Mouse (Mus musculus): Measurements from ENCODE around the gene Osgep.
"Not testable (repeated sequence)": the region's sequence is repeated elsewhere in the genome, so short reads cannot be mapped to it uniquely, and the experiment has no call there.

Osgep gene

DNA sequence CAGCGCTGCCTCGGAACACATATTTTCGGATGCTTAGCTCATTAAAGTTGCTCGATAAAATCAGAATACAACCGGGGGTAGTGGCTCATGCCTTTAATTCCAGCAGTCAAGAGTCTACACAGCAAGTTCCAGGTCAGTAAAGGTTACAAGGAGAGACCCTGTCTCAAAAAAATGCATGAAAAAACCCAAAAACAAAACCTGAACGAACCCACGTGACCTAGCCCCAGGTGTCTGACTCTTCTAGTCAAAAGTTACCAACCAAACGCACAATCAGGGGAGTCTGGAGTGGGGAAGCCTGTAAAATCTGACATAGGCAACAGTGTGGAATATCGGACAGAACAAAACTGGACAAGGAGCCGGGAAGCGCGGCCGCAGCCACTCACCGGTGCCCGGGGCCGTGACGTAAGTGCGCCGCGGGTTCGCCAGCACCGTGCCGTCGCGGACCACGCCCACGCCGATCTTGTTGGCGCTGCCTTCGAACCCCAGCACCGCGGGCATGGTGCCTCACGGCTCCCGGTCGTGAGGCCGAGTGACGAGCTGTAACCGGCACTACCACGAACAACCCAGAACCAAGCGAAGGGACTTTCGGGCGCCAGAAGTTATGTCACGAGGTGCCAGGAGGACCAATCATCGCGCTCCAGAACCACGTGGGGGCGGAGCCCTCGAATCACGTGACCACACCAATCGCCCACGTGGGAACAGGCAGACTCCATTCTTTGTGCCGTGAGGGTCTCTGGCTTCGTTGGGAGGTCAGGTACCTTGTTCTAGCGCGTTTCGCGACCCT lies at the start of gene Osgep, which contains the start of gene Apex1:
Gene Osgep (minus strand): TSS at position 613 of the 784 bp plus-strand sequence.
Gene Apex1 (plus strand): TSS at position 688 of the 784 bp plus-strand sequence.
- peak; percentile 96 for DNase-seq (ENCODE audit: low read depth)

DNA sequence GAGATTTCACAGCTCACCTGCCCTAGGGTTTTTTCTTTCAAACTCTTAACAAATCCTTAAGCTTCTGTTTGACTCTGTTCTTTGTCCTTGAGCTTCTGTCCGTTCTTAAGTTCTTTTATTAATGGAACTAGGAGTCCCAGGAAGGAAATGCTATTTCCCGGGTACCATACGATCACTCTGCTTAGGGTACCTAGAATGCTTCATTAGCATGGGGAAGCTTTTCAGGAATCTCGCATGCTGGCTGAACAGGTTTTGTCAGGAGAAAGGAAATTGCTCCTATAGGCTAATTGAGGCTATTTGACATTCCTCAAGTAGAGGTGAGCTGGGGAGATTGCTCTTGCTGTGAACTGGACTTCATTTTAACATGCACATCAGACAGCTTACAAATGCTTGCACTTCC lies 49.0 kb upstream of the Osgep start:
- DNase-seq (ENCODE audit: low read depth), result no peak

DNA sequence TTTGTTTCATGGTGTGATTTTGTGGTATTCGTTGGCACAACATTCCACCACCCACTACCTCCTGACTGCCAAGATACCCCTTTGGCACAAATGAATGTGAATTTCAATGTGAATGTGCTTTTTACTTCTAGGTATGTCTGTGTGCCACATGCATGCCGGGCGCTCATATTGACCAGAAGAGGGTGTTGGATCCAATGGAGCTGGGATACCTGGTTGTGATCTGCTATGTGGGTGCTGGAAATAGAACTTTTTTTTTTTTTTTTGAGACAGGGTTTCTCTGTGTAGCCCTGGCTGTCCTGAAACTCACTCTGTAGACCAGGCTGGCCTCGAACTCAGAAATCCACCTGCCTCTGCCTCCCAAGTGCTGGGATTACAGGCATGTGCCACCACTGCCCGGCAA lies 48.4 kb upstream of the Osgep start:
- not testable (repeated sequence) for DNase-seq (ENCODE audit: low read depth)

DNA sequence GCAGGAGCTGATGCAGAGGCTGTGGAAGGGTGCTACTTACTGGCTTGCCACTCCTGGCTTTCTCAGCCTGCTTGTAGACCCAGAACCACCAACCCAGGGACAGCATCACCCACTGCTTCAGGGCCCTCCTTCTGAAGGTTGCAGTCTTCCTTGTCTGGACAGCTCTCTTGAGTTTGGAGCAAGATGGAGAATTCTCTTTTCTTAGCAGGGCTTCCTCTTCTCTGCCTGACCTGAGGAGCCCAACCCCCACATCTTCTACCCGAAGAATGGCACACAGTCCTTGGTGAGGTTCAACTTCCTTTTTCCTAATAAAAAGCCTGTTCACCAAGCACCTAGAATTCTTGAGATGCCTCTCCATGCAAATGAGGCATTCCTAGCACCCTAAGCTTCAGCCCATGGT lies 46.1 kb upstream of the Osgep start:
- no peak for DNase-seq (ENCODE audit: low read depth)

- no peak for DNase-seq (ENCODE audit: low read depth)
Observed at GRCm38 (mm10) chr14:50969558-50970544, 45.2 kb upstream of the Osgep start.

DNA sequence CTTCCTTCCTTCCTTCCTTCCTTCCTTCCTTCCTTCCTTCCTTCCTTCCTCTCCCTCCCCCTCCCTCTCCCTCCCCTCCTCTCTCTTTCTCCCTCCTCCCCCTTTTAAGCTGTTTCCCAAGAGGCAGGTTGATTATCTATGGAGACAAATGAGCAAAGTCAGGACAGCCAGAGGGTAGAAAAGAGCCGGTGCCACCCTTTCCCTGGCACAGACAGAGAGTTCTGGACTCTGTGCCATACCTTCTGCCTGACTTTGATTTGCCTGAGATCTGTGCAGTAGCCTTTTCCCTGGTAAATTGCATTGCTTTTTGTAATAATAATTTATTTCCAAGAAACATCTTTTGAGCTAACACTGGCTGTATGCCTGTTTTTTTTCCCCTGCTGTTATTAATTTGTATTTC lies 44.3 kb upstream of the Osgep start:
- no peak for DNase-seq (ENCODE audit: low read depth)

- DNase-seq (ENCODE audit: low read depth), result peak; percentile 21
Observed at GRCm38 (mm10) chr14:50968216-50968980, 43.7 kb upstream of the Osgep start.

DNA sequence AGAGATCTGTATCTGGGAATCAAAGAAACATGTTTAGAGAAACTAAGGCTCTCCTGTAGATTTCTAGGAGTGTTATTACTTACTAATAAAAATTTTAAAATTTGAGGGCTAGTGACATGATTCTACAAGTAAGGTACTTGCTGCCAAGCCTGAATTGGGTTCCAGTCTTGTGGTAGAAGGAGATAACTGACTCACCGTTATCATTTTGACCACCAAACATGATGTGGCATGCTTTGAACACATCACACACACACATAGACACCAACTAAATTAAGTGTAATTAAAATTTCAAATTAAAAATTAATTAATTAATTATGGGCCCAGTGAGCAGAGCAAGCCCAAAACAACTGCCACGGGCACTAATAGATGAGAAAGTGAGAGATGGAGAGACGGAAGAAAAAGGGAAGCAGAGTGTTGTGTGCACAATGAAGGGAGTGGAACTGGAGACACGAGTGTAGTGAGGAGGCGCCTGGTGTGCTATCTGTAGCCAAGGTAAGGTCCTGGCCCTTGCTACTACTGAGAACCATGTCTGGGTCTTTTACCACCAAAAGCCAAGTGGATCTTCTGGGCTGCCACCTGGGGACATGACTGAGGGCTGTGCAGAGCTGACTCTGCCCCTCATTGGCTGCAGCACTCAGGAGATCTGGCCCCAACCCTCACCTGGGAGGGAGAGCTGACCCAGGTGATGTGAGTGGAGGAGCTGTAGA lies 33.7 kb upstream of the Osgep start:
- DNase-seq (ENCODE audit: low read depth), result not testable (repeated sequence)

GRCm38 (mm10) chr14:50957146-50957545 lies 32.5 kb upstream of the Osgep start:
- not testable (repeated sequence) for DNase-seq (ENCODE audit: low read depth)

GRCm38 (mm10) chr14:50956724-50957123 lies 32.0 kb upstream of the Osgep start:
- not testable (repeated sequence) for DNase-seq (ENCODE audit: low read depth)

- not testable (repeated sequence) for DNase-seq (ENCODE audit: low read depth)
Observed at GRCm38 (mm10) chr14:50955942-50956508, 31.3 kb upstream of the Osgep start, which contains the start of gene Pnp2. TSS of gene Pnp2 (plus strand) at chr14:50955992.

DNA sequence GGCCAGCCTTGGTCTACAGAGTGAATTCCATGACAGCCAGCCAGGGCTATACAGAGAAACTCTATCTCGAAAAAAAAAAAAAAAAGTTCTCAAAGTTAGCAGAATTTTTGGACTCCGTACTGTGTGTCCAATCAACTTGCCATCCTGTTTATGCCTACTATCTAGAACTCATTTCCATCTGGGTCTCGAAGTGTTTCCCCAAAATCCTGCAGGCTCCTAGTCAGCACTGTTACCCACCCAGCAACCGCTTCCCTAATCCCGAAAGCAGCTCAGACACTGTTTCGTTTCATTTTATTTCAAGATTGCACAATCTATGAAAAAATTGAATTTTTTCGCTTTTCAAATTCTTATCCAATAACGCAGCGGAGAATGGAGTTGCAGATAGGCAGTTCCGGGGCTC lies 30.8 kb upstream of the Osgep start:
- DNase-seq (ENCODE audit: low read depth), result no peak

DNA sequence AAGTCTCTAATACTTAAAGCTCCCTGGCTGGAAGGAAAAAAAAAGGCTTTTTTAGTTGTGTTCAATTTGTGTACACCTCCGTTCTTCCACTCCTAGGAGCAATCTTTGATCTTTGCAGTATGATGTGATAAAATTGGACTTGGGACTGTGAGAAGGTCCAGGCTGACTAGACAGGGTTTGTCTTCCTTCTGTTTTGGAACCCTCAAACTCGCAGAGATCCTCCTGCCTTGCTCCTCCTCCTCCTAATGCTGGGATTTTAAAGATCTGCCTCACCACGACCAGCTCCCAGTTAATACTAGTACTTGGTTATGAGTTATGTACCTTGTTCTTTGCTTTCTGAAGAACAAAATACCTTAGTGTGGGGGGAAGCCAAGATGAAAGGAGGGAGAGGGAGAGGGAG lies 20.8 kb upstream of the Osgep start:
- DNase-seq (ENCODE audit: low read depth), result not testable (repeated sequence)

DNA sequence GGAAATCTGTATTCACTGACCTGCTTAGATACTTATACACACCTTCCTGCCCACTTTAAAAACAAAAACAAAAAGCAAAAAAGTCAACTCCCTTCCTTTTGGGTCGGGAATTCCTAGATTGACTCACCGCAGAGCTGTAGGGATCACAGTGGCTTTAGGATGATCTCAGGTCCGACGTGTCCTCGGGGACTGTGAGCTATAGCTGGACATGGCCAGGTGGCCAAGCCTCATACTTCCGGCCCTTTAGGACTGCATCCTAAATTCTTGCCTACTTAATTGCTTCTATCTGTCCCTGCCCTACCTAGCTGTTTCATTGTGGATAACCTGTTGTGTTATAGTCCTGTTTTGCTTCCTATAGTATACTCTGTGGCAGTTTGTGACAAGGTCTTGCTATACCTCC lies 20.4 kb upstream of the Osgep start:
- DNase-seq (ENCODE audit: low read depth), result not testable (repeated sequence)

- peak; percentile 76 for DNase-seq (ENCODE audit: low read depth)
Observed at GRCm38 (mm10) chr14:50944668-50945033, 20.0 kb upstream of the Osgep start.

GRCm38 (mm10) chr14:50943932-50944667 lies 19.4 kb upstream of the Osgep start, which contains the start of gene Gm49342:
TSS of gene Gm49342 (plus strand) at chr14:50944517.
- peak; percentile 93 for DNase-seq (ENCODE audit: low read depth)

DNA sequence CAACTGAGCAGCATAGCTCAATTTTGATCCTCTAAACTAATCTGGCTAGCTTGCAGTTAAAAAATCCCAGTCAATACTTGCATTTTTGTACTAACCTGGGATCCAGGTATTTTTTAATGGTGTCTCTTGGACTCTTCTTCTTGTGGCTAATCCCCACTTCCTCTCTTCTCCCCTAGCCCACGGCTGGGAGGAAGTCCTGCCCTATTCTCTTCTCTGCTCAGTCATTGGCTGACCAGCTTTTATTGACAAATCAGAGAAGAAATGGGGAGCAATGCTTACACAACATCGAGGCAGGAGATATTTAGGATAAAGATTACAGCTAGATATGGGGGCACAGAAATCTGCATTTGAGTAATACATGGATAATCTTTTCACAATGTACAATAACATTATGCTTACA lies 14.2 kb upstream of the Osgep start:
- peak; percentile 28 for DNase-seq (ENCODE audit: low read depth)

DNA sequence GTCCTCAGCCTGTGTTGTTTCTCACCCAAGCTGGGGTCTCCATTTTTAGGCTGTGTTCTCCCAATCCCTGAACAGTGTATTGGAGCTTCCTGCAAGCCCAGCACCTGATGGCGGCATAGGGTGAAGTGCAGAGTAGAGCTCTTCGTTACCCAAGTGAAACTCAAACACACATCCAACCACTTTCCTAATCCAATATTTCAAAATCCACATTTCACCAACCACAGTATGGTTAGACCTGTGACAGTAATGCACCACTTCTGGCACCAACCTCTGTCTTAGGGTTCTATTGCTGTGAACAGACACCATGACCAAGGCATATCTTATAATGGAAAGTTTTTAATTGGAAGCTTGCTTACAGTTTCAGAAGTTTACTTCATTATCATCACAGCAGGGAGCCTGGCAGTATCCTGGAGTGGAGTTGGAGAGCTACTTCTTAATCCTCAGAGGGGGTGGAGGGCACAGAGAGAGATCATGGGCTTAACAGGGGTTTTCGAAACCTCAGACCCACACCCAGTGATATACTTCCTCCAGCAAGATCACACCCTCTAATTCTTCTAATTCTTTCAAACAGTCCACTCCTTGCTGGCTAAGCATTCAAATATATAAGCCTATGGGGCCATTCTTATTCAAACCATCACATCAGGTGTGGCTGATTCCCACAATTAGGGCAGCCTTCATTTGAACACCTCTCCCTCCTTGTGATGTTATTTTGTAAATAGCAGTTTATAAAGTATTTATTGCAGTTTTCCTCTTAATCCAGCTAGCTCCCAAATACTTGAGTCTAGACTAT lies 13.6 kb upstream of the Osgep start:
- DNase-seq (ENCODE audit: low read depth), result no peak

- DNase-seq (ENCODE audit: low read depth), result peak; percentile 1
Observed at GRCm38 (mm10) chr14:50936649-50937048, 12.0 kb upstream of the Osgep start.

All from NIH3T3 (cell line).